Mouse (Mus musculus) ES-E14 (cell line): Measurements from ENCODE around the gene Ethe1.

Experiments
- CHD2 ChIP-seq: IDR thresholded peaks from 2 replicates; pipeline ENCODE4 v1.6.1; 2014; ENCODE audit warnings: mild to moderate bottlenecking, low read depth, low read length, inconsistent platforms
- HCFC1 ChIP-seq: IDR thresholded peaks from 2 replicates; pipeline ENCODE4 v1.6.1; 2012; ENCODE audit warnings: low read length, inconsistent platforms, borderline replicate concordance; ENCODE audit not compliant: insufficient read depth
- ZC3H11A ChIP-seq: IDR thresholded peaks from 2 replicates; pipeline ENCODE4 v1.6.1; 2012; ENCODE audit warnings: low read depth, mild to moderate bottlenecking, inconsistent platforms, low read length, borderline replicate concordance
- ZNF384 ChIP-seq: IDR thresholded peaks from 2 replicates; pipeline ENCODE4 v1.6.1; 2012; ENCODE audit warnings: low read depth, low read length, inconsistent platforms

GRCm38 (mm10) chr7:24598121-24598520, 10.8 kb downstream of the Ethe1 start:
- TF ChIP-seq CHD2 (no peak), ZC3H11A (no peak), ZNF384 (no peak), HCFC1 (no peak)
